Mouse (Mus musculus): ENCODE measurements around the gene Coro7. TPM values are rescaled to one million over a fixed set of nuclear protein-coding genes. Genes with fewer than 3 reads are reported as not detected.
"Not testable (repeated sequence)": the region's sequence is repeated elsewhere in the genome, so short reads cannot be mapped to it uniquely, and the experiment has no call there.

The Coro7 gene
- polyA plus RNA-seq, 1 experiment from 2014 or later = 19.1 TPM

GRCm38 (mm10) chr16:4594814-4595526, 84.6 kb downstream of the Coro7 start:
- Histone ChIP-seq H3K4me1 (peaks cover 82% of the 10 kb centered on the region), H3K27ac (peak overlapping the region; percentile 97), H3K36me3 (replicated peaks) (peaks cover 12% of the 10 kb centered on the region), H3K4me3 (peak overlapping the region; percentile 75), H3K27me3 (ENCODE audit: poor library complexity, severe bottlenecking) (no peaks in the 10 kb centered on the region), H3K9me3 (peaks cover 5% of the 10 kb centered on the region; the same call in 1 of the 2 replicates)
- DNase-seq (ENCODE audit: extremely low spot score, low spot score) = no peak
- WGBS = under 1% methylated on average over 48 of the region's 52 CpGs

- peak; percentile 89 for DNase-seq (ENCODE audit: extremely low spot score, low spot score)
- Histone ChIP-seq H3K9me3 (peaks cover 5% of the 10 kb centered on the region; the same call in 1 of the 2 replicates), H3K4me1 (peaks cover 74% of the 10 kb centered on the region), H3K27ac (peak within 1 kb of the TSS; percentile 97), H3K36me3 (replicated peaks) (peaks cover 17% of the 10 kb centered on the region), H3K4me3 (peak within 1 kb of the TSS; percentile 75), H3K27me3 (ENCODE audit: poor library complexity, severe bottlenecking) (no peaks in the 10 kb centered on the region)
- under 1% methylated on average over 39 of the region's 74 CpGs for WGBS
Measured at GRCm38 (mm10) chr16:4593971-4594813, 85.4 kb downstream of the Coro7 start, which contains the start of gene Glis2. TSS of gene Glis2 (plus strand) at chr16:4594713.

GRCm38 (mm10) chr16:4592909-4593875, 86.4 kb downstream of the Coro7 start:
- peaks cover 5% of the 10 kb centered on the region; the same call in 1 of the 2 replicates for H3K9me3 ChIP-seq
- peak overlapping the region; percentile 97 for H3K27ac ChIP-seq
- peaks cover 64% of the 10 kb centered on the region for H3K4me1 ChIP-seq
- H3K27me3 ChIP-seq (ENCODE audit: poor library complexity, severe bottlenecking) = no peaks in the 10 kb centered on the region
- WGBS = 18% methylated on average over 32 of the region's 32 CpGs
- peaks cover 17% of the 10 kb centered on the region for H3K36me3 ChIP-seq (replicated peaks)
- DNase-seq (ENCODE audit: extremely low spot score, low spot score) = peak; percentile 56
- H3K4me3 ChIP-seq = peak overlapping the region; percentile 75

- peaks cover 5% of the 10 kb centered on the region; the same call in 1 of the 2 replicates for H3K9me3 ChIP-seq
- WGBS = 96% methylated on average over 9 of the region's 9 CpGs
- H3K27me3 ChIP-seq (ENCODE audit: poor library complexity, severe bottlenecking) = no peaks in the 10 kb centered on the region
- peaks cover 17% of the 10 kb centered on the region for H3K36me3 ChIP-seq (replicated peaks)
- no peak for DNase-seq (ENCODE audit: extremely low spot score, low spot score)
- H3K27ac ChIP-seq = no peak overlapping the region
- H3K4me1 ChIP-seq = peaks cover 57% of the 10 kb centered on the region
- no peak overlapping the region for H3K4me3 ChIP-seq
Measured at GRCm38 (mm10) chr16:4590236-4590635, 89.3 kb downstream of the Coro7 start.

GRCm38 (mm10) chr16:4587516-4588210, 91.9 kb downstream of the Coro7 start:
- Histone ChIP-seq H3K4me3 (peak overlapping the region; percentile 52; the same call in 1 of the 2 replicates), H3K27ac (peak overlapping the region; percentile 90), H3K27me3 (ENCODE audit: poor library complexity, severe bottlenecking) (no peaks in the 10 kb centered on the region), H3K4me1 (peaks cover 37% of the 10 kb centered on the region), H3K36me3 (replicated peaks) (peaks cover 17% of the 10 kb centered on the region), H3K9me3 (peaks cover 3% of the 10 kb centered on the region; the same call in 1 of the 2 replicates)
- DNase-seq (ENCODE audit: extremely low spot score, low spot score) = no peak
- 55% methylated on average over 5 of the region's 5 CpGs for WGBS

GRCm38 (mm10) chr16:4586531-4587123, 93.0 kb downstream of the Coro7 start:
- Histone ChIP-seq H3K36me3 (replicated peaks) (peaks cover 17% of the 10 kb centered on the region), H3K4me3 (peak overlapping the region; percentile 52), H3K9me3 (peaks cover 3% of the 10 kb centered on the region; the same call in 1 of the 2 replicates), H3K27ac (peak overlapping the region; percentile 90), H3K27me3 (ENCODE audit: poor library complexity, severe bottlenecking) (no peaks in the 10 kb centered on the region), H3K4me1 (peaks cover 27% of the 10 kb centered on the region)
- peak; percentile 97 for DNase-seq (ENCODE audit: extremely low spot score, low spot score)
- 1% methylated on average over 43 of the region's 43 CpGs for WGBS

GRCm38 (mm10) chr16:4585642-4586530, 93.7 kb downstream of the Coro7 start:
- H3K9me3 ChIP-seq = peaks cover 3% of the 10 kb centered on the region; the same call in 1 of the 2 replicates
- peaks cover 26% of the 10 kb centered on the region for H3K4me1 ChIP-seq
- peaks cover 14% of the 10 kb centered on the region for H3K36me3 ChIP-seq (replicated peaks)
- H3K27me3 ChIP-seq (ENCODE audit: poor library complexity, severe bottlenecking) = no peaks in the 10 kb centered on the region
- DNase-seq (ENCODE audit: extremely low spot score, low spot score) = no peak
- peak overlapping the region; percentile 52 for H3K4me3 ChIP-seq
- H3K27ac ChIP-seq = peak overlapping the region; percentile 90
- WGBS = 11% methylated on average over 14 of the region's 14 CpGs

GRCm38 (mm10) chr16:4584438-4584837, 95.1 kb downstream of the Coro7 start:
- H3K27me3 ChIP-seq (ENCODE audit: poor library complexity, severe bottlenecking) = no peaks in the 10 kb centered on the region
- 0 out of 2 replicates have a peak, but pooled peaks cover under 1% of the 10 kb centered on the region for H3K36me3 ChIP-seq (replicated peaks)
- DNase-seq (ENCODE audit: extremely low spot score, low spot score) = no peak
- peaks cover 26% of the 10 kb centered on the region for H3K4me1 ChIP-seq
- 83% methylated on average over 5 of the region's 5 CpGs for WGBS
- H3K4me3 ChIP-seq = no peak overlapping the region
- no peaks in the 10 kb centered on the region for H3K9me3 ChIP-seq
- H3K27ac ChIP-seq = no peak overlapping the region

GRCm38 (mm10) chr16:4583807-4584206, 95.8 kb downstream of the Coro7 start:
- WGBS = 85% methylated on average over 3 of the region's 3 CpGs
- H3K27me3 ChIP-seq (ENCODE audit: poor library complexity, severe bottlenecking) = no peaks in the 10 kb centered on the region
- H3K36me3 ChIP-seq (replicated peaks) = no peaks in the 10 kb centered on the region
- peaks cover 26% of the 10 kb centered on the region for H3K4me1 ChIP-seq
- H3K9me3 ChIP-seq = no peaks in the 10 kb centered on the region
- no peak for DNase-seq (ENCODE audit: extremely low spot score, low spot score)
- H3K4me3 ChIP-seq = no peak overlapping the region
- H3K27ac ChIP-seq = no peak overlapping the region

GRCm38 (mm10) chr16:4581179-4581578, 98.4 kb downstream of the Coro7 start:
- H3K9me3 ChIP-seq, H3K27ac ChIP-seq: not testable (repeated sequence)

More at GRCm38 (mm10) chr16:4581179-4581578, 98.4 kb downstream of the Coro7 start:
- DNase-seq (ENCODE audit: extremely low spot score, low spot score); H3K4me3 ChIP-seq; H3K36me3 ChIP-seq (replicated peaks); H3K27me3 ChIP-seq (ENCODE audit: poor library complexity, severe bottlenecking): not testable (repeated sequence)
- H3K4me1 ChIP-seq = peaks cover 12% of the 10 kb centered on the region
- WGBS = 85% methylated on average over 4 of the region's 4 CpGs

Measured in forebrain, embryonic 10.5 days (tissue).